Mouse (Mus musculus) thymus, adult 2 months (tissue): ENCODE measurements around the gene P2rx7.

Experiments
- CTCF ChIP-seq: fragments of 200-500 bp; IDR thresholded peaks from 2 replicates; pipeline ENCODE4 v1.5.1; 2012; ENCODE audit warnings: mild to moderate bottlenecking, control low read depth, low read length, moderate library complexity, borderline replicate concordance; ENCODE audit not compliant: control insufficient read depth, poor library complexity, insufficient read depth; ENCODE audit errors: extremely low read depth
- POLR2A ChIP-seq: fragments of 200-500 bp; IDR thresholded peaks from 2 replicates; pipeline ENCODE4 v1.6.1; 2012; ENCODE audit warnings: mild to moderate bottlenecking, low read length, control low read depth, moderate library complexity; ENCODE audit not compliant: control insufficient read depth, poor library complexity, insufficient read depth; ENCODE audit errors: extremely low read depth

- TF ChIP-seq CTCF (no peak), POLR2A (no peak)
Observed at GRCm38 (mm10) chr5:122619686-122620296, 23.9 kb upstream of the P2rx7 start.
